Mouse (Mus musculus): ENCODE results near the gene Mup3.

DNA sequence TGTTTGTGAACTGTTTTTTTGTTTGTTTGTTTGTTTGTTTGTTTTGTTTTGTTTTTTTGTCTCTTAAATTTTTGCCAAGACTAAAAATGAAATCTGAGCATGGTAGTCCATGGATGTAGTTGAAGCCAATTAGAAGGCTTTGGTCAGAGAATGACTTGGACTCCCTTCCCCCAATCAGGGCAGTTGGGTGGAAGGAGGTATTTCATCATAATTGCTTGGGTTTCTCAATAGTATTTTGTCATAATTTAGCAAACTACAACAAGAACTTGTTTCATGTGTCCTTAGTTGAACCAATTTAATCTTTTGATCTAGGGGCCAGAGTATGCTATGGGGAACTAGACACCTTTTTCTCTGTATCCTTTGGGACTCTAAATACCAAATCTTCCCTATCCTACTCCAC, 4.4 kb downstream of the Mup3 start:
- TF ChIP-seq CTCF (conservative IDR thresholded peaks at IDR 0.05; ENCODE audit: low read length) (no peak), POU5F1 (IDR thresholded peaks at IDR 0.05; ENCODE audit: borderline replicate concordance, low read length) (no peak)
